Mouse (Mus musculus) heart, embryonic 13.5 days (tissue): ENCODE data around the gene Plod3. TPM values are rescaled to one million over a fixed set of nuclear protein-coding genes. Genes with fewer than 3 reads are reported as not detected.

Experiments used
- ATAC-seq: fragments of 200-750 bp; cut with Nextera tagmentation; 2 replicates; pipeline ENCODE4 v1.8.0; 2017; ENCODE audit warnings: moderate TSS enrichment; ENCODE audit not compliant: insufficient number of reproducible peaks, low FRiP score, low TSS enrichment; ENCODE audit errors: extremely low read depth
- H3K27ac ChIP-seq: fragments of 300-500 bp; sonication (generic); replicated peaks from 2 replicates; pipeline ENCODE4 v1.5.1; 2015; ENCODE audit warnings: moderate library complexity, mild to moderate bottlenecking, inconsistent platforms
- H3K27me3 ChIP-seq: fragments of 300-500 bp; sonication (generic); replicated peaks from 2 replicates; pipeline ENCODE4 v1.6.1; 2015; ENCODE audit warnings: mild to moderate bottlenecking, inconsistent platforms
- H3K36me3 ChIP-seq: fragments of 300-500 bp; sonication (generic); 2 replicates; pipeline ENCODE4 v1.6.1; 2015; ENCODE audit warnings: mild to moderate bottlenecking, inconsistent platforms
- H3K4me1 ChIP-seq: fragments of 300-500 bp; sonication (generic); 2 replicates; pipeline ENCODE4 v1.6.1; 2015; ENCODE audit warnings: inconsistent platforms
- H3K4me2 ChIP-seq: fragments of 300-500 bp; sonication (generic); 2 replicates; pipeline ENCODE4 v1.6.1; 2015; ENCODE audit warnings: inconsistent platforms, mild to moderate bottlenecking, moderate library complexity
- H3K4me3 ChIP-seq: fragments of 300-500 bp; sonication (generic); 2 replicates; pipeline ENCODE4 v1.5.1; 2015; ENCODE audit warnings: moderate library complexity, mild to moderate bottlenecking, inconsistent platforms
- H3K9ac ChIP-seq: fragments of 300-500 bp; sonication (generic); 2 replicates; pipeline ENCODE4 v1.6.1; 2015; ENCODE audit warnings: inconsistent platforms, mild to moderate bottlenecking, moderate library complexity
- H3K9me3 ChIP-seq: fragments of 300-500 bp; sonication (generic); 2 replicates; pipeline ENCODE4 v1.6.1; 2016; ENCODE audit warnings: inconsistent platforms
- WGBS: fragments of 180-500 bp; shearing (Covaris S2); methylation state at CpG from one replicate; pipeline ENCODE4 v1.1.7; 2015; ENCODE audit warnings: mixed read lengths; 5-methylcytosine and 5-hydroxymethylcytosine counted together
- polyA plus RNA-seq: library from polyadenylated mRNA; unstranded; fragments of >200 nt; fragmentation: Nextera tagmentation; extraction: Ambion mirVana; gene quantifications from 2 replicates; pipeline ENCODE4 v1.2.1, GENCODE M21; 2015

The Plod3 gene
- polyA plus RNA-seq, 1 experiment from 2014 or later: 45.6 TPM

DNA sequence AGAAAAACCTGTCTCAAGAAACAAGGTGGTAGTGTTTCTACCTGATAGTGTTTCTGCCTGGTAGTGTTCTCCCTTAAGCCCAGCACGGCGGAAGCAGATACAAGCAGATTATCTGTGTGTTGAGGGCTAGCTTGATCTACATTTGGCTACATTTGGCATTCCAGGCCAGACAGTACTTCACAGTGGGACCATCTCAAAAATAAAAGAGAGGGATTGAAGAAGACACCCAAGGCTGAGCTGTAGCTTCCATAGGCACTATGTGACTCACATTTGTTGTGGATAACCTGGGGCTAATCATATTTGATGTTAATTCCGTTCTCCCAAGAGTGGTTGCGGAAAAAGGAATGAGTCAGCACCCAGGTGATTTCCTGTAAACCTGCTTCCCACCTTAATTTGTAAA, 34.7 kb upstream of the Plod3 start:
- Histone ChIP-seq H3K4me2 (peak overlapping the region; percentile 80), H3K9me3 (no peaks in the 10 kb centered on the region), H3K4me1 (peaks cover 17% of the 10 kb centered on the region), H3K9ac (peak overlapping the region; percentile 75; the same call in 1 of the 2 replicates), H3K36me3 (no peaks in the 10 kb centered on the region; the same call in 1 of the 2 replicates), H3K4me3 (no peak overlapping the region), H3K27me3 (no peaks in the 10 kb centered on the region; the same call in 1 of the 2 replicates), H3K27ac (no peak overlapping the region)
- no peak for ATAC-seq
- WGBS: 57% methylated on average over 4 of the region's 4 CpGs

DNA sequence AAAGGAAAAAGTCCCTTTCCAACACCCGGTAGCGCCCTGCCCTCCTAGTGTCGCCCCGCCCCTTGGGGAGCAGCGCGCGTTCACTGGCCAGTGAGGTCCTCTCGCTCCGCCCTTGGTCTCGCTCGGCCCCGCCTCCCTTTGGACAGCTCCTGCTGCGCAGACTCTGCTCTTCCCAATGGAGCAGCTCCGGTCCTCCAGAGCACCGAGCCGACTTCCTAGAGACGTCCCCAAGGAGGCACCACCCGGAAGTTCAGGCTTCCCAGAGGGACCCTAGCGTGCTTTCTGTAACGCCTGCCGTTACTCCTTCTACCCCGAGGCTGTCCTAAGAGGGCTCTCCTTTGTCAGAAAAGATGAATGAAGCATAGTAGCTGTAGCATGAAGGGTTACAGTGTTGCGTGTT, 33.8 kb upstream of the Plod3 start, which contains the start of gene Fis1:
Fis1 (plus strand) TSS at position 261 of the 400 bp plus-strand sequence.
- WGBS: 0% methylated on average over 23 of the region's 23 CpGs
- peak within 1 kb of the TSS; percentile 88 for H3K4me3 ChIP-seq
- peak within 1 kb of the TSS; percentile 92 for H3K9ac ChIP-seq
- peak within 1 kb of the TSS; percentile 80 for H3K4me2 ChIP-seq
- peak within 1 kb of the TSS; percentile 67 for H3K27ac ChIP-seq
- H3K4me1 ChIP-seq: peaks cover 17% of the 10 kb centered on the region
- H3K9me3 ChIP-seq: no peaks in the 10 kb centered on the region
- peak; percentile 98 for ATAC-seq
- H3K36me3 ChIP-seq: peaks cover 6% of the 10 kb centered on the region
- H3K27me3 ChIP-seq: no peaks in the 10 kb centered on the region; the same call in 1 of the 2 replicates

DNA sequence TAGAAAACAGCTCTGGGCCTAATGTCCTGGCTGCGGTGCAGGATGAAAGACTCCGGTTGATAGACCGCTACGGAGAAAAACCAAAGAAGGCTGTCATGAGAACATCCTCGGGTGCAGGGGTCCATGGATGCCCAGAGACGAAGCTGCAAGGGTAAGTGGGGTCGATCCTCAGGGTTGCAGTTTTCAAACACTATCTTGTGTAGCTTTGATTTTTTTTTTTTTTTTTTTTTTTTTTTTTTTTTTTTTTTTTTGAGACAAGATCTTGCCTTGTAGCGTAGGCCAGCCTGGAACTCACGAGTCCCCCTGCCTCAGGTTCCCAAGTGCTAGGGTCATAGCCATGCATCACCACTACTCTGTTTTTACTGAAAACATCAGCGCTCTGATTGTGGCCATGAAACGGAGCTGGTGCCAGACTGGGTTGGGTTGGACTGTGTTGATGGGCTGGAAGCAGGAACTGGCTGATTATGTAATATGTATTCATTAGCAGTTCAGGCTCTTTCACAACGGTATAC, 33.3 kb upstream of the Plod3 start:
- H3K9ac ChIP-seq: peak overlapping the region; percentile 92
- WGBS: 3% methylated on average over 12 of the region's 12 CpGs
- no peaks in the 10 kb centered on the region for H3K9me3 ChIP-seq
- ATAC-seq: 0 out of 2 replicates have a peak, but pooled peaks have one; percentile 17
- peak overlapping the region; percentile 67 for H3K27ac ChIP-seq
- H3K4me1 ChIP-seq: peaks cover 17% of the 10 kb centered on the region
- peaks cover 6% of the 10 kb centered on the region for H3K36me3 ChIP-seq
- peak overlapping the region; percentile 88 for H3K4me3 ChIP-seq
- H3K27me3 ChIP-seq: no peaks in the 10 kb centered on the region; the same call in 1 of the 2 replicates
- H3K4me2 ChIP-seq: peak overlapping the region; percentile 80

DNA sequence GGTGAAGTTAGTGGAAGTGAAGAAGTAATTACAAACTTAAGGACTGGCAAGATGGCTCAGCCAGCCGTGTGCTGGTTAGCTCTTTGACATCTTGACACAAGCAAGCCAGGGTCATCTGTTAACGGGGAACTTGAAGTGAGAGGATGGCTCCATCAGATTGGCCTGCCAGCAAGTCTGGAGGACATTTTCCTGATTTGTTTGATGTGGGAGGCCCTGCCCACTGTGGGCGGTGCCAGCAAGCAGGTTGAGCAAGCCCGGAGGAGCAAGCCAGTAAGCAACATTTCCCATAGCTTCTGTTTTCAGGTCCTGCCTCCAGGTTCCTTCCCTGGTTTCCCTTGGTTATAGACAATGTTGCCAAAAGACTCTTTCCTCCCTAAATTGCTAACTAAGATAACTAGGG, 31.2 kb upstream of the Plod3 start:
- no peak overlapping the region for H3K27ac ChIP-seq
- no peak overlapping the region for H3K4me3 ChIP-seq
- peaks cover 6% of the 10 kb centered on the region for H3K36me3 ChIP-seq
- H3K4me2 ChIP-seq: no peak overlapping the region
- no peaks in the 10 kb centered on the region; the same call in 1 of the 2 replicates for H3K27me3 ChIP-seq
- WGBS: 76% methylated on average over 4 of the region's 4 CpGs
- H3K9me3 ChIP-seq: no peaks in the 10 kb centered on the region
- no peak overlapping the region for H3K9ac ChIP-seq
- peaks cover 17% of the 10 kb centered on the region for H3K4me1 ChIP-seq
- ATAC-seq: no peak

DNA sequence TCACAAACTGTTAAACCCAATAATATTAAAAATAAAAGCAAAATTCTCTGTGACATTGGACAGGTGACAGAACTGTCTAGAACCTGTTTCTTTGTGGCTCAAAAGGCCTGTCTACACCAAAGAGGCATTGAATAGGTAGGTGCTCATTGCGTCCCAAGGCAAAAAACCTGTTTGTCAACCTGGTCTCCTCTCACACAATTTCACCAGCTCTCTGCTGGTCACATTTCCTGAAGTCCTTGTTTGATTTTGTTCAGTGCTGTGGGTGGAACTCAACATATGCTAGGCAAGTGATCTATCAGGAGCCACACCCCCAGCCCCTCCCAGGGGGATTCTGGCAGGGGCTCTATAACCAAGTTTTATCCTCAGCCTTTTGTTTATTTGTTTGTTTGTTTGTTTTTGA, 29.6 kb upstream of the Plod3 start:
- peaks cover 6% of the 10 kb centered on the region for H3K36me3 ChIP-seq
- no peak overlapping the region for H3K27ac ChIP-seq
- no peak for ATAC-seq
- H3K4me3 ChIP-seq: no peak overlapping the region
- peaks cover 23% of the 10 kb centered on the region for H3K4me1 ChIP-seq
- no peak overlapping the region for H3K9ac ChIP-seq
- WGBS: 85% methylated on average over 1 of the region's 1 CpGs
- H3K4me2 ChIP-seq: no peak overlapping the region
- H3K27me3 ChIP-seq: no peaks in the 10 kb centered on the region
- H3K9me3 ChIP-seq: no peaks in the 10 kb centered on the region

DNA sequence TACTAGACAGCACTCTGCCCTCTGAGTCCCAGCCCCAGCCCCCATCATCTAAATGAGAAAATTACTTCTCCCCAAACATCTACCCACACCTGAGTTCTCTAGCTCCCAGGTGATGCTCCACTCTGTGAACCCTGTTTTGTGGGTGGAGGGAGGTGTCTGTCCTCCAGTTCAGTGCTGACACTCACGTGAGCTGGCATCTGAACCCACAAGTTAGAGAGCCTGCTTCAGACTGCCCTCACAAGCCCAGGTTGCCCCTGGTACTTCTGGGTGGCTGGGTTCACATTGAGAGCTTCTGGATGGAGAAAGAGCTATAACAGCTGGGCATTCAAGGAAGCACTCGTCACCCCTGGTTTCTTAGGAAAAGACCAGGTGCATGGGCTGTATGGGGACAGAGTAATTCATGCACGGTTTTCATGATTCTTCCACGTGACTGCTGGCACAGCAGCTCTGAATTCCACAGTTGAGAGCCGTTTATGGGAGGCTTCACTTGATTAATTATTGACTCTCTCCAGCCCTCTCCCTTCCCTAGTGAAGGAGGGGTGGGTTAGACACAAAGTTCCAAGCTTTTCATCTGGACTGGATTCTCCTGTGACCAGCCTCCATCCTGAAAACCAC, 27.7 kb upstream of the Plod3 start:
- Histone ChIP-seq H3K4me3 (no peak overlapping the region), H3K27ac (no peak overlapping the region), H3K4me2 (no peak overlapping the region), H3K9ac (no peak overlapping the region), H3K4me1 (peaks cover 25% of the 10 kb centered on the region), H3K36me3 (peaks cover 19% of the 10 kb centered on the region), H3K9me3 (no peaks in the 10 kb centered on the region), H3K27me3 (no peaks in the 10 kb centered on the region)
- WGBS: 71% methylated on average over 5 of the region's 5 CpGs
- ATAC-seq: no peak

DNA sequence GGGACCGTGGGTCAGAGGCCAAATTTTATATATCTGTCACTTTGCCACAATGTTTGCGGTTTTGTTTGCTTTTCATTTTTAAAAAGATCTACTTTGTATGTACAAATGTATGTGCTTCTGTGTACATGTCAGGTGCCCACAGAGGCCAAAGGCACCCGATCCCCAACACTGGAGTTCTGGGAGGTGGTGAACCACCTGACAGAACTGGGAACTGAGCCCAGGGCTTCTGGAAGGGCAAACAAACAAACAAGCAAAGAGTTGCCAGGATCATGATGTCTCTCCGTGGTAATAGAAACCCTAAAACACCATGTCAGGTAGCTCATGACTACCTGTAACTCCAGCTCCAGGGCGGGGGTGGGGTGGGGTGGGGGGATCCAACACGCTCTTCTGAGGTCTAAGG, 26.8 kb upstream of the Plod3 start:
- Histone ChIP-seq H3K27me3 (no peaks in the 10 kb centered on the region), H3K4me3 (no peak overlapping the region), H3K27ac (no peak overlapping the region), H3K4me2 (no peak overlapping the region), H3K9me3 (no peaks in the 10 kb centered on the region), H3K9ac (no peak overlapping the region), H3K4me1 (peaks cover 27% of the 10 kb centered on the region), H3K36me3 (peaks cover 28% of the 10 kb centered on the region)
- no peak for ATAC-seq
- WGBS: 87% methylated on average over 6 of the region's 6 CpGs

DNA sequence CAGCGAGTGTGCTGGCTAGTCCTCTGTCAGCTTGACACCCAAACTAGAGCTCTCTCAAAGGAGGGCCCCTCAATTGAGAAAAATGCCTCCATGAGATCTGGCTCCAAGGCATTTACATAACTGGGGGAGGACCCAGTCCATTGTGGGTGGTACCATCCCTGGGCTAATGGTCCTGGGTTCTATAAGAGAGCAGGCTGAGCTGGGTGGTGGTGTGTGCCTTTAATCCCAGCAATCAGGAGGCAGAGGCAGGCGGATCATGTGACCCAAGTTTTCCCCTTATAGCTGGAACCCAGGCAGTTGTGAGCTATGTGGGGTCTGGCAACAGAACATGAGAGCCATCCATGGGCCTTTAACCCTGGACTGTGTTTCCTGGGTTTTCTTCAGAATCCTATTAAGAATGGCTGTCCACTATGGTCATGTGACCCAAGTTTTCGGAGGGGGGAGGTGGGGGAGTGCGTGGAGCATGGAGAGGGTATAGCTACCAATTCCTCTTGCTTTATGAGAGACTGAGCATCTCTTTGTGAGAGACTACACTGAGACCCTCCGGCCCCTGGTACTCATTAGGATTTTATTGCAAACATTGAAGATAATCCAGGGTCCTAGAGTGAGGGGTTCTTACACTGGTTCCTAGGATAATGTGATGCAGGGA, 25.4 kb upstream of the Plod3 start:
- peak overlapping the region; percentile 78 for H3K4me3 ChIP-seq
- WGBS: 21% methylated on average over 5 of the region's 5 CpGs
- H3K4me2 ChIP-seq: peak overlapping the region; percentile 91
- H3K27me3 ChIP-seq: no peaks in the 10 kb centered on the region
- peaks cover 42% of the 10 kb centered on the region for H3K36me3 ChIP-seq
- H3K4me1 ChIP-seq: peaks cover 41% of the 10 kb centered on the region
- no peak for ATAC-seq
- peak overlapping the region; percentile 93 for H3K9ac ChIP-seq
- peak overlapping the region; percentile 85 for H3K27ac ChIP-seq
- H3K9me3 ChIP-seq: no peaks in the 10 kb centered on the region

DNA sequence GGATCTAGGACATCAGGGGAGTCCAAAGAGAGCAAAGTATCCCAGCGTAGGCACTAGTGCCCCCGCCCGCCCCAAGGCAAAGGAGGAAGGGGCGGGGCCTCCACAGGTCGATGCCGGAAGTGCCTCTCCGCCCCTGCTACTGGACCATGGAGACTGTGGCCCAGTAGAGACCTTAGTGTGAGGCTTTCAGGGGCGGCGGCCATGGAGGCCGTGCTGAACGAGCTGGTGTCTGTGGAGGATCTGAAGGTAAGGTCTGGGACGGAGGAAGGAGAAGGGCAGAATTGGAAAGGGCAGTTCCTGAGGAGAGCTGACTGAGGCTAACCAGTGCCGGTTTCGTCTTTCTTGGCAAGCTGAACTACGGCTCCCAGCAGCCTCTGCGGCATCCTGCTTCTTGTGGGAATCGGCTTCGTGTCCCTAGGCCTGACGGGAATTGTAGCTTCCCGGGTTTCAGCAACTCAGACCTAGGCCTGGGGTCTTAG, 24.8 kb upstream of the Plod3 start:
- Histone ChIP-seq H3K4me3 (peak overlapping the region; percentile 78), H3K27ac (peak overlapping the region; percentile 85), H3K4me1 (peaks cover 47% of the 10 kb centered on the region), H3K27me3 (no peaks in the 10 kb centered on the region), H3K9ac (peak overlapping the region; percentile 93), H3K4me2 (peak overlapping the region; percentile 91), H3K9me3 (no peaks in the 10 kb centered on the region), H3K36me3 (peaks cover 43% of the 10 kb centered on the region)
- 0% methylated on average over 20 of the region's 20 CpGs for WGBS
- peak; percentile 84 for ATAC-seq

DNA sequence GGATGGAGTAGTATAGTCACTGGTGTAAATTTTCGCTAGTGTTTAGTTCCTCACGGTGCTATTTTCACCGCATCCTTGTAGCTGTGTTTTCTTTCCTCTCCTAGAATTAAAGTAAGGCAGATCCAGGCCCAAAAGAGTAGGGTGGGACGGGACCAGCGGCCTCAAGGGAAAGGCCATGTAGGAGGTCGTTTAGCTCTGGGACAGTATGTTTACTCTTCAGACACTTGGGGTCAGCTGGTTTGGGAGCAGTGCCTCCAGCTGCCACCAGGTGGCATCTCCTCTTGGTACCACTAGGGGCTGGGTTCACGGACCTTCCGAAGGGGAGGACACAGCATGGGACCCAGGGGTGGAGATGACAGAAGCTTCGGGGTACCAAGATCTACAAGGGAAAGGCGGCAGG, 24.3 kb upstream of the Plod3 start:
- WGBS: 1% methylated on average over 10 of the region's 10 CpGs
- peak overlapping the region; percentile 85 for H3K27ac ChIP-seq
- peak; percentile 62; the same call in 1 of the 2 replicates for ATAC-seq
- peak overlapping the region; percentile 91 for H3K4me2 ChIP-seq
- no peaks in the 10 kb centered on the region for H3K9me3 ChIP-seq
- peak overlapping the region; percentile 93 for H3K9ac ChIP-seq
- peak overlapping the region; percentile 78 for H3K4me3 ChIP-seq
- H3K36me3 ChIP-seq: peaks cover 40% of the 10 kb centered on the region
- no peaks in the 10 kb centered on the region for H3K27me3 ChIP-seq
- peaks cover 51% of the 10 kb centered on the region for H3K4me1 ChIP-seq

DNA sequence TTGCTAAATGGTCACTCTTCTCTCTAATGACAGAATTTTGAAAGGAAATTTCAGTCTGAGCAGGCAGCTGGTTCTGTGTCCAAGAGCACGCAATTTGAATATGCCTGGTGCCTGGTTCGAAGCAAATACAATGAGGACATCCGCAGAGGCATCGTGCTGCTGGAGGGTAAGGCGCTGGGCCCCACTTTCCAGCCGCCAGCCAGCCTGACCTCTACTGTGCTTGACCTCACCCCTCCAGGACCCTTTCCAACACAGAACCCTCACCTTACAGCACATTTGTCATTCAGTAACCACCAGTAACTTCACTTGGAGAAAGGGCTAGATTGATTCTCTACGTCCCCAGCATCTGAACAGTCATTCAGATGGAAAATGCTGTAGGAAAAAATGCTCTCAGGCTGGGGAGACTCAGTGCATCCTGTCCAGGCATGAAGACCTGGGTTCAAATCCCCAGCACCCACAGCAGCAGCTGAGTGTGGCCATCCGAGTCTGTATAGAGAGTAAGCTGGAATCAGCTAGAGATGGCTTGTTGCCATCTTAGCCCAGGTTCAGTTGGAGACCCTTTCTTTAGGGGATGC, 23.8 kb upstream of the Plod3 start:
- Histone ChIP-seq H3K9ac (peak overlapping the region; percentile 93), H3K36me3 (peaks cover 37% of the 10 kb centered on the region), H3K4me1 (peaks cover 53% of the 10 kb centered on the region), H3K4me3 (peak overlapping the region; percentile 78), H3K27me3 (no peaks in the 10 kb centered on the region), H3K4me2 (peak overlapping the region; percentile 91), H3K27ac (peak overlapping the region; percentile 85), H3K9me3 (no peaks in the 10 kb centered on the region)
- WGBS: 71% methylated on average over 8 of the region's 8 CpGs
- no peak for ATAC-seq
